Mouse (Mus musculus): ENCODE data around the gene Fzr1. TPM values are rescaled to one million over a fixed set of nuclear protein-coding genes. Genes with fewer than 3 reads are reported as not detected.

Gene Fzr1
- total RNA-seq, 2 experiments from 2014 or later = 70.1 to 72.0 TPM

GRCm38 (mm10) chr10:81379809-81380378 is 1.6 kb upstream of the Fzr1 start:
- no peak overlapping the region for H3K4me3 ChIP-seq
- H3K27ac ChIP-seq = no peak overlapping the region
- DNase-seq (ENCODE audit: low spot score in 2 of 2) = no peak
- TF ChIP-seq CTCF (conservative IDR thresholded peaks at IDR 0.05) = no peak

GRCm38 (mm10) chr10:81379183-81379553 is 852 bp upstream of the Fzr1 start:
- DNase-seq (ENCODE audit: low spot score in 2 of 2) = no peak
- TF ChIP-seq CTCF (conservative IDR thresholded peaks at IDR 0.05) = no peak
- H3K27ac ChIP-seq = peak overlapping the region; percentile 50; the same call in 1 of the 2 replicates
- peak overlapping the region; percentile 62 for H3K4me3 ChIP-seq

- Histone ChIP-seq H3K27ac (peak overlapping the region; percentile 50; the same call in 1 of the 2 replicates), H3K4me3 (peak overlapping the region; percentile 62)
- peak; percentile 100 for DNase-seq (ENCODE audit: low spot score in 2 of 2)
- no peak for TF ChIP-seq CTCF (conservative IDR thresholded peaks at IDR 0.05)
These were observed 352 bp upstream of the Fzr1 start for GRCm38 (mm10) chr10:81378553-81379182.

- DNase-seq (ENCODE audit: low spot score in 2 of 2) = no peak
- H3K4me3 ChIP-seq = peak overlapping the region; percentile 70
- no peak overlapping the region; the same call in 1 of the 2 replicates for H3K27ac ChIP-seq
- no peak for TF ChIP-seq CTCF (conservative IDR thresholded peaks at IDR 0.05)
These were observed 1.0 kb downstream of the Fzr1 start for GRCm38 (mm10) chr10:81377362-81377664.

- DNase-seq (ENCODE audit: low spot score in 2 of 2) = no peak
- 0 out of 2 replicates have a peak, but pooled peaks have one; percentile 4 for TF ChIP-seq CTCF (conservative IDR thresholded peaks at IDR 0.05)
- Histone ChIP-seq H3K4me3 (peak overlapping the region; percentile 70; the same call in 1 of the 2 replicates), H3K27ac (no peak overlapping the region; the same call in 1 of the 2 replicates)
These were observed 1.6 kb downstream of the Fzr1 start for GRCm38 (mm10) chr10:81376561-81377361.

- DNase-seq (ENCODE audit: low spot score in 2 of 2) = no peak
- Histone ChIP-seq H3K27ac (no peak overlapping the region), H3K4me3 (no peak overlapping the region)
- TF ChIP-seq CTCF (conservative IDR thresholded peaks at IDR 0.05) = no peak
These were observed 3.0 kb downstream of the Fzr1 start for GRCm38 (mm10) chr10:81375322-81375721.

GRCm38 (mm10) chr10:81367207-81367495 is 11.2 kb downstream of the Fzr1 start:
- TF ChIP-seq CTCF (conservative IDR thresholded peaks at IDR 0.05) = no peak
- H3K27ac ChIP-seq = no peak overlapping the region
- DNase-seq (ENCODE audit: low spot score in 2 of 2) = no peak

GRCm38 (mm10) chr10:81366477-81367206 is 11.7 kb downstream of the Fzr1 start:
- TF ChIP-seq CTCF (conservative IDR thresholded peaks at IDR 0.05) = no peak
- DNase-seq (ENCODE audit: low spot score in 2 of 2) = no peak
- Histone ChIP-seq H3K4me3 (no peak overlapping the region), H3K27ac (peak overlapping the region; percentile 28; the same call in 1 of the 2 replicates)

More at GRCm38 (mm10) chr10:81367207-81367495, 11.2 kb downstream of the Fzr1 start:
- H3K4me3 ChIP-seq = no peak overlapping the region

- TF ChIP-seq CTCF (conservative IDR thresholded peaks at IDR 0.05) = no peak
- no peak for DNase-seq (ENCODE audit: low spot score in 2 of 2)
- Histone ChIP-seq H3K4me3 (no peak within 1 kb of the TSS), H3K27ac (peak within 1 kb of the TSS; percentile 28)
These were observed 12.4 kb downstream of the Fzr1 start, which contains the start of gene 4930404N11Rik for GRCm38 (mm10) chr10:81365672-81366476. Gene 4930404N11Rik (minus strand): TSS chr10:81365816.

- H3K27ac ChIP-seq = peak overlapping the region; percentile 19
- no peak for DNase-seq (ENCODE audit: low spot score in 2 of 2)
- TF ChIP-seq CTCF (conservative IDR thresholded peaks at IDR 0.05) = no peak
- no peak overlapping the region for H3K4me3 ChIP-seq
These were observed 13.2 kb downstream of the Fzr1 start for GRCm38 (mm10) chr10:81365073-81365472.

- TF ChIP-seq CTCF (conservative IDR thresholded peaks at IDR 0.05) = no peak
- H3K27ac ChIP-seq = peak overlapping the region; percentile 19; the same call in 1 of the 2 replicates
- no peak overlapping the region for H3K4me3 ChIP-seq
- no peak for DNase-seq (ENCODE audit: low spot score in 2 of 2)
These were observed 13.7 kb downstream of the Fzr1 start for GRCm38 (mm10) chr10:81364666-81365065.

Measured in layer of hippocampus, adult 2 months (tissue).